Mouse (Mus musculus): ENCODE data around the gene Hopx. TPM values are rescaled to one million over a fixed set of nuclear protein-coding genes. Genes with fewer than 3 reads are reported as not detected.

Hopx gene
- total RNA-seq (2023), result 10 to 100 TPM; 31.1 to 42.4 TPM

GRCm38 (mm10) chr5:77114817-77115731 lies at the start of gene Hopx:
Hopx (minus strand) TSS chr5:77115121.

Other genes starting within 250 kb of the Hopx start
- 10 to 100 TPM; 20.2 to 28.2 TPM for gene Aasdh, start 209.6 kb downstream of the Hopx start, total RNA-seq (2023)
- 100 to 1,000 TPM in 1 of 2 experiments, 10 to 100 TPM in 1; 99.5 to 104 TPM for gene Paics, start 163.8 kb downstream of the Hopx start, total RNA-seq (2023)
- 10 to 100 TPM; 27.4 to 28.0 TPM for gene Ppat, start 163.5 kb downstream of the Hopx start, total RNA-seq (2023)
- gene Srp72, start 140.4 kb downstream of the Hopx start, total RNA-seq (2023), result 100 to 1,000 TPM; 155 to 159 TPM
- gene Arl9, start 111.1 kb downstream of the Hopx start, total RNA-seq (2023), result 1 to 10 TPM in 1 of 2 experiments, not detected in 1; 2.9 TPM
- gene Thegl, start 99.1 kb downstream of the Hopx start, total RNA-seq (2023), result not detected
- gene Spink2, start 96.3 kb upstream of the Hopx start, total RNA-seq (2023), result not detected
- 10 to 100 TPM; 29.4 to 31.1 TPM for gene Rest, start 150.4 kb upstream of the Hopx start, total RNA-seq (2023)
- gene Noa1, start 195.0 kb upstream of the Hopx start, total RNA-seq (2023), result 10 to 100 TPM; 21.6 to 25.6 TPM
- 10 to 100 TPM; 46.9 to 54.7 TPM for gene Polr2b, start 195.0 kb upstream of the Hopx start, total RNA-seq (2023)